Mouse (Mus musculus): ENCODE results near the gene Vav3. TPM values are rescaled to one million over a fixed set of nuclear protein-coding genes. Genes with fewer than 3 reads are reported as not detected.

The Vav3 gene
- total and polyA plus RNA-seq, 3 experiments = 0.08 TPM; not detected in 2

- no peaks in the 10 kb centered on the region for H3K27me3 ChIP-seq (replicated peaks)
- no peak overlapping the region for H3K4me2 ChIP-seq (ENCODE audit: insufficient read depth, low read depth, poor library complexity, severe bottlenecking)
- H3K79me2 ChIP-seq (replicated peaks; ENCODE audit: control insufficient read depth, extremely low read depth, insufficient read depth, poor library complexity, severe bottlenecking) = no peaks in the 10 kb centered on the region
- H3K4me3 ChIP-seq (replicated peaks in 1 of 3; ENCODE audit: low read depth in 2 of 3, low read length in 2 of 3, poor library complexity in 1 of 3) = no peak overlapping the region
- TF ChIP-seq SMC3 (IDR thresholded peaks at IDR 0.05; ENCODE audit: low read depth, low read length) (no peak), RCOR1 (conservative IDR thresholded peaks at IDR 0.05; ENCODE audit: low read depth, low read length) (no peak), USF2 (conservative IDR thresholded peaks at IDR 0.05; ENCODE audit: low read depth, low read length) (no peak), IRF4 (IDR thresholded peaks at IDR 0.05; ENCODE audit: low read depth, low read length) (no peak), MEF2A (IDR thresholded peaks at IDR 0.05; ENCODE audit: borderline replicate concordance, low read depth, low read length) (no peak), POLR2AphosphoS2 (IDR thresholded peaks at IDR 0.05; ENCODE audit: low read depth, low read length) (no peak), JUN (IDR thresholded peaks at IDR 0.05; ENCODE audit: insufficient read depth, low read depth, low read length) (no peak), CTCF (conservative IDR thresholded peaks at IDR 0.05 in 1 of 2, IDR thresholded peaks at IDR 0.05 in 1 of 2; ENCODE audit: low read depth in 2 of 2, low read length in 2 of 2) (no peak), RAD21 (IDR thresholded peaks at IDR 0.05; ENCODE audit: low read depth, low read length) (no peak), CHD1 (IDR thresholded peaks at IDR 0.05; ENCODE audit: low read depth, low read length) (no peak), GABPA (IDR thresholded peaks at IDR 0.05; ENCODE audit: insufficient replicate concordance, low read depth, low read length) (no peak), SIN3A (IDR thresholded peaks at IDR 0.05; ENCODE audit: low read length) (no peak), ETS1 (conservative IDR thresholded peaks at IDR 0.05; ENCODE audit: low read depth, low read length) (no peak), MAFK (IDR thresholded peaks at IDR 0.05; ENCODE audit: insufficient replicate concordance, low read length) (no peak), CHD2 (IDR thresholded peaks at IDR 0.05; ENCODE audit: low read length) (no peak)
- dilution Hi-C loops (cut with MboI; ENCODE audit: extremely low pct_ligation_motif_present, extremely low pct_unique_long_range_greater_than_20kb, low sequenced_read_pairs) = no loop called here
- no peak overlapping the region for H3K27ac ChIP-seq (ENCODE audit: insufficient read depth, low read depth)
- in situ Hi-C loops (cut with MboI; ENCODE audit: low pct_ligation_motif_present, low pct_unique_long_range_greater_than_20kb, low sequenced_read_pairs) = no loop called here
- no peak overlapping the region for H3K9ac ChIP-seq (ENCODE audit: insufficient read depth, low read depth)
- H3K36me3 ChIP-seq (replicated peaks in 1 of 2; ENCODE audit: control insufficient read depth in 1 of 2, insufficient read depth in 1 of 2, low read length in 1 of 2) = no peaks in the 10 kb centered on the region
- no peaks in the 10 kb centered on the region for H3K9me3 ChIP-seq (replicated peaks; ENCODE audit: low read length)
- H3K4me1 ChIP-seq (ENCODE audit: control insufficient read depth in 1 of 2, insufficient read depth in 2 of 2) = no peaks in the 10 kb centered on the region
- DNase-seq (ENCODE audit: extremely low read depth) = no peak
These were observed 140.2 kb downstream of the Vav3 start for GRCm38 (mm10) chr3:109480625-109481024.

DNA sequence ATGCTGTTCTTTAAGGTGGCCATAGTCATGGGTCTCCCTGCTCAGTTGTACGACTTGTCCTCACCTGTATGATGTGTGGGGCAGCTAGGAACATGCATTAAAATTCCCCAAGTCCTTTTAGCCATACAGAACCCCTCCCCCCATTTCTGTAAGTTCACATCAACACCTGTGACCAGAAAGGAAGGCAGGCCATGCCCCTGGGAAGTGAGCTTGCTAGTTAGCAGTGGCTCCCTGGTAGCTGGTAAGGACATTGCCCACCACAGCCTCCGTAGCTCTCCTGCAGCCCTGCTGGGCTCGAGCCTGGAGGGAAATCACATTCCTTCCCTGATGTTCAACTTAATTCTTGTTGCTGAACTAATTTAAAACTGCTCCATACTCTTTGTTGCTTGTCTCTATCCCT, 146.3 kb downstream of the Vav3 start:
- no peak overlapping the region for H3K27ac ChIP-seq (ENCODE audit: insufficient read depth, low read depth)
- no peaks in the 10 kb centered on the region for H3K9me3 ChIP-seq (replicated peaks; ENCODE audit: low read length)
- no peak for DNase-seq (ENCODE audit: extremely low read depth)
- no peaks in the 10 kb centered on the region for H3K36me3 ChIP-seq (replicated peaks in 1 of 2; ENCODE audit: control insufficient read depth in 1 of 2, insufficient read depth in 1 of 2, low read length in 1 of 2)
- dilution Hi-C loops (cut with MboI; ENCODE audit: extremely low pct_ligation_motif_present, extremely low pct_unique_long_range_greater_than_20kb, low sequenced_read_pairs) = no loop called here
- no peak overlapping the region for H3K9ac ChIP-seq (ENCODE audit: insufficient read depth, low read depth)
- TF ChIP-seq CHD2 (IDR thresholded peaks at IDR 0.05; ENCODE audit: low read length) (no peak), ETS1 (conservative IDR thresholded peaks at IDR 0.05; ENCODE audit: low read depth, low read length) (no peak), BHLHE40 (IDR thresholded peaks at IDR 0.05; ENCODE audit: low read depth, low read length) (no peak), SIN3A (IDR thresholded peaks at IDR 0.05; ENCODE audit: low read length) (no peak), ELF1 (IDR thresholded peaks at IDR 0.05; ENCODE audit: low read depth, low read length) (no peak), HCFC1 (IDR thresholded peaks at IDR 0.05; ENCODE audit: low read depth, low read length) (no peak), USF1 (IDR thresholded peaks at IDR 0.05; ENCODE audit: low read depth, low read length) (no peak), MAX (IDR thresholded peaks at IDR 0.05; ENCODE audit: low read length) (no peak), MEF2A (IDR thresholded peaks at IDR 0.05; ENCODE audit: borderline replicate concordance, low read depth, low read length) (no peak), EP300 (IDR thresholded peaks at IDR 0.05; ENCODE audit: low read length) (no peak)
- no peak overlapping the region for H3K4me2 ChIP-seq (ENCODE audit: insufficient read depth, low read depth, poor library complexity, severe bottlenecking)
- H3K4me1 ChIP-seq (ENCODE audit: control insufficient read depth in 1 of 2, insufficient read depth in 2 of 2) = no peaks in the 10 kb centered on the region
- no peak overlapping the region for H3K4me3 ChIP-seq (replicated peaks in 1 of 3; ENCODE audit: low read depth in 2 of 3, low read length in 2 of 3, poor library complexity in 1 of 3)
- H3K27me3 ChIP-seq (replicated peaks) = no peaks in the 10 kb centered on the region
- in situ Hi-C loops (cut with MboI; ENCODE audit: low pct_ligation_motif_present, low pct_unique_long_range_greater_than_20kb, low sequenced_read_pairs) = no loop called here
- no peaks in the 10 kb centered on the region for H3K79me2 ChIP-seq (replicated peaks; ENCODE audit: control insufficient read depth, extremely low read depth, insufficient read depth, poor library complexity, severe bottlenecking)
